Mouse (Mus musculus): Measurements from ENCODE around the gene Ino80e. TPM values are rescaled to one million over a fixed set of nuclear protein-coding genes. Genes with fewer than 3 reads are reported as not detected.

Ino80e gene
- polyA plus RNA-seq, 1 experiment from 2014 or later: 124 TPM

- ATAC-seq (replicated peaks; ENCODE audit: low FRiP score) (no peak), DNase-seq (ENCODE audit: low spot score) (no peak)
- H3K27me3 ChIP-seq (replicated peaks; ENCODE audit: control insufficient read depth, insufficient read depth, low read length): no peaks in the 10 kb centered on the region
- H3K4me1 ChIP-seq (replicated peaks; ENCODE audit: control insufficient read depth, insufficient read depth, low read length): peaks cover 34% of the 10 kb centered on the region
- 90% methylated on average over 16 of the region's 16 CpGs for WGBS
- no peak overlapping the region for H3K27ac ChIP-seq (ENCODE audit: low read depth, low read length)
- no peak overlapping the region for H3K4me2 ChIP-seq
- H3K36me3 ChIP-seq (ENCODE audit: control insufficient read depth, insufficient read depth, low read length): peaks cover 17% of the 10 kb centered on the region
- 0 out of 2 replicates have a peak overlapping the region, but pooled peaks have one; percentile 12 for H3K9ac ChIP-seq (ENCODE audit: low read depth, low read length)
- no peaks in the 10 kb centered on the region for H3K9me3 ChIP-seq (ENCODE audit: control insufficient read depth, low read length)
- no peak overlapping the region for H3K4me3 ChIP-seq (ENCODE audit: low read depth, low read length)
Measured at GRCm38 (mm10) chr7:126801057-126801422, 61.1 kb downstream of the Ino80e start.

Other genes starting within 250 kb of the Ino80e start
- 4.3 and 7.1 TPM in 2 replicates for gene Nupr1, start 231.5 kb downstream of the Ino80e start, polyA plus RNA-seq (2014; fragmentation: Nextera tagmentation; extraction: Ambion mirVana)
- 53.7 and 64.5 TPM in 2 replicates for gene Sgf29, start 213.1 kb downstream of the Ino80e start, polyA plus RNA-seq (2014; fragmentation: Nextera tagmentation; extraction: Ambion mirVana)
- 0.14 and 0.44 TPM in 2 replicates for gene Sult1a1, start 185.9 kb downstream of the Ino80e start, polyA plus RNA-seq (2014; fragmentation: Nextera tagmentation; extraction: Ambion mirVana)
- gene Bola2, start 167.0 kb downstream of the Ino80e start, polyA plus RNA-seq (2014; fragmentation: Nextera tagmentation; extraction: Ambion mirVana): 210 and 217 TPM in 2 replicates
- 6.6 and 7.7 TPM in 2 replicates for gene Slx1b, start 166.6 kb downstream of the Ino80e start, polyA plus RNA-seq (2014; fragmentation: Nextera tagmentation; extraction: Ambion mirVana)
- 94.0 and 94.9 TPM in 2 replicates for gene Coro1a, start 154.6 kb downstream of the Ino80e start, polyA plus RNA-seq (2014; fragmentation: Nextera tagmentation; extraction: Ambion mirVana)
- 34.0 and 39.3 TPM in 2 replicates for gene Mapk3, start 102.8 kb downstream of the Ino80e start, polyA plus RNA-seq (2014; fragmentation: Nextera tagmentation; extraction: Ambion mirVana)
- gene Gdpd3, start 96.0 kb downstream of the Ino80e start, polyA plus RNA-seq (2014; fragmentation: Nextera tagmentation; extraction: Ambion mirVana): 0.87 and 0.96 TPM in 2 replicates
- 49.1 and 52.2 TPM in 2 replicates for gene Ypel3, start 85.4 kb downstream of the Ino80e start, polyA plus RNA-seq (2014; fragmentation: Nextera tagmentation; extraction: Ambion mirVana)
- gene Tbx6, start 80.9 kb downstream of the Ino80e start, polyA plus RNA-seq (2014; fragmentation: Nextera tagmentation; extraction: Ambion mirVana): 0.22 and 0.55 TPM in 2 replicates
- 266 and 269 TPM in 2 replicates for gene Ppp4c, start 69.9 kb downstream of the Ino80e start, polyA plus RNA-seq (2014; fragmentation: Nextera tagmentation; extraction: Ambion mirVana)
- gene Fam57b, start 64.7 kb downstream of the Ino80e start, polyA plus RNA-seq (2014; fragmentation: Nextera tagmentation; extraction: Ambion mirVana): 0.21 TPM in 1 of 2 replicates, not detected in the other
- gene 4930451I11Rik, start 30.7 kb downstream of the Ino80e start, polyA plus RNA-seq (2014; fragmentation: Nextera tagmentation; extraction: Ambion mirVana): not detected in 2 replicates
- gene Doc2a, start 15.0 kb downstream of the Ino80e start, polyA plus RNA-seq (2014; fragmentation: Nextera tagmentation; extraction: Ambion mirVana): 0.52 and 1.6 TPM in 2 replicates
- gene Hirip3, start 405 bp downstream of the Ino80e start, polyA plus RNA-seq (2014; fragmentation: Nextera tagmentation; extraction: Ambion mirVana): 17.3 and 24.6 TPM in 2 replicates
- gene Taok2, start 22.3 kb upstream of the Ino80e start, polyA plus RNA-seq (2014; fragmentation: Nextera tagmentation; extraction: Ambion mirVana): 23.0 and 24.0 TPM in 2 replicates
- 23.2 and 23.9 TPM in 2 replicates for gene Tmem219, start 60.5 kb upstream of the Ino80e start, polyA plus RNA-seq (2014; fragmentation: Nextera tagmentation; extraction: Ambion mirVana)
- gene Kctd13, start 66.5 kb upstream of the Ino80e start, polyA plus RNA-seq (2014; fragmentation: Nextera tagmentation; extraction: Ambion mirVana): 15.7 and 16.5 TPM in 2 replicates
- not detected in 2 replicates for gene Asphd1, start 87.2 kb upstream of the Ino80e start, polyA plus RNA-seq (2014; fragmentation: Nextera tagmentation; extraction: Ambion mirVana)
- gene Sez6l2, start 88.2 kb upstream of the Ino80e start, polyA plus RNA-seq (2014; fragmentation: Nextera tagmentation; extraction: Ambion mirVana): 0.27 TPM in 2 replicates
- 72.2 and 74.4 TPM in 2 replicates for gene Cdipt, start 113.5 kb upstream of the Ino80e start, polyA plus RNA-seq (2014; fragmentation: Nextera tagmentation; extraction: Ambion mirVana)
- gene Cdiptos, start 113.7 kb upstream of the Ino80e start, polyA plus RNA-seq (2014; fragmentation: Nextera tagmentation; extraction: Ambion mirVana): 0.67 and 1.0 TPM in 2 replicates
- gene Mvp, start 152.2 kb upstream of the Ino80e start, polyA plus RNA-seq (2014; fragmentation: Nextera tagmentation; extraction: Ambion mirVana): 8.3 and 9.4 TPM in 2 replicates
- 0.41 TPM in 1 of 2 replicates, not detected in the other for gene Pagr1b, start 154.1 kb upstream of the Ino80e start, polyA plus RNA-seq (2014; fragmentation: Nextera tagmentation; extraction: Ambion mirVana)
- 45.6 and 75.0 TPM in 2 replicates for gene Pagr1a, start 155.0 kb upstream of the Ino80e start, polyA plus RNA-seq (2014; fragmentation: Nextera tagmentation; extraction: Ambion mirVana)
- 19.8 and 52.9 TPM in 2 replicates for gene Gm42742, start 158.7 kb upstream of the Ino80e start, polyA plus RNA-seq (2014; fragmentation: Nextera tagmentation; extraction: Ambion mirVana)
- gene Prrt2, start 158.8 kb upstream of the Ino80e start, polyA plus RNA-seq (2014; fragmentation: Nextera tagmentation; extraction: Ambion mirVana): 4.5 and 5.4 TPM in 2 replicates
- 90.8 and 98.8 TPM in 2 replicates for gene Maz, start 164.7 kb upstream of the Ino80e start, polyA plus RNA-seq (2014; fragmentation: Nextera tagmentation; extraction: Ambion mirVana)
- gene Kif22, start 180.1 kb upstream of the Ino80e start, polyA plus RNA-seq (2014; fragmentation: Nextera tagmentation; extraction: Ambion mirVana): 152 and 170 TPM in 2 replicates
- not detected in 2 replicates for gene Zg16, start 225.0 kb upstream of the Ino80e start, polyA plus RNA-seq (2014; fragmentation: Nextera tagmentation; extraction: Ambion mirVana)
- gene AI467606, start 229.0 kb upstream of the Ino80e start, polyA plus RNA-seq (2014; fragmentation: Nextera tagmentation; extraction: Ambion mirVana): 12.3 and 13.7 TPM in 2 replicates